Mouse (Mus musculus) cerebellum, adult (tissue): Measurements from ENCODE around the gene Scaf11.
"Not testable (repeated sequence)": the region's sequence is repeated elsewhere in the genome, so short reads cannot be mapped to it uniquely, and the experiment has no call there.

Source experiments
- ATAC-seq: cut with Nextera tagmentation; 2 replicates; pipeline ENCODE4 v1.9.2; 2017; ENCODE audit warnings: mild to moderate bottlenecking, moderate library complexity, mixed read lengths; ENCODE audit not compliant: insufficient number of reproducible peaks, low FRiP score, low TSS enrichment

Gene Scaf11

GRCm38 (mm10) chr15:96460730-96461540, at the start of gene Scaf11:
Gene Scaf11, minus strand, starts transcription at chr15:96460843.
- ATAC-seq: peak; percentile 82

GRCm38 (mm10) chr15:96507097-96507840, 46.6 kb upstream of the Scaf11 start:
- ATAC-seq: no peak

- no peak for ATAC-seq
Measured at GRCm38 (mm10) chr15:96497646-96498045, 37.0 kb upstream of the Scaf11 start.

- no peak for ATAC-seq
Measured at GRCm38 (mm10) chr15:96494279-96494678, 33.6 kb upstream of the Scaf11 start.

- ATAC-seq: no peak
Measured at GRCm38 (mm10) chr15:96493573-96493972, 32.9 kb upstream of the Scaf11 start.

GRCm38 (mm10) chr15:96492919-96493318, 32.3 kb upstream of the Scaf11 start:
- not testable (repeated sequence) for ATAC-seq

GRCm38 (mm10) chr15:96491861-96492641, 31.4 kb upstream of the Scaf11 start:
- no peak for ATAC-seq

GRCm38 (mm10) chr15:96491421-96491820, 30.8 kb upstream of the Scaf11 start:
- ATAC-seq: no peak

GRCm38 (mm10) chr15:96490123-96490522, 29.5 kb upstream of the Scaf11 start:
- no peak for ATAC-seq

GRCm38 (mm10) chr15:96488941-96489786, 28.5 kb upstream of the Scaf11 start:
- ATAC-seq: no peak

GRCm38 (mm10) chr15:96487066-96487698, 26.5 kb upstream of the Scaf11 start:
- ATAC-seq: no peak

GRCm38 (mm10) chr15:96480822-96481221, 20.2 kb upstream of the Scaf11 start:
- no peak for ATAC-seq

- ATAC-seq: no peak
Measured at GRCm38 (mm10) chr15:96478006-96478405, 17.4 kb upstream of the Scaf11 start.

GRCm38 (mm10) chr15:96476359-96476758, 15.7 kb upstream of the Scaf11 start:
- peak; percentile 85 for ATAC-seq

GRCm38 (mm10) chr15:96475571-96475972, 14.9 kb upstream of the Scaf11 start:
- ATAC-seq: no peak

- no peak for ATAC-seq
Measured at GRCm38 (mm10) chr15:96474325-96474955, 13.8 kb upstream of the Scaf11 start.

- ATAC-seq: no peak
Measured at GRCm38 (mm10) chr15:96473920-96474319, 13.3 kb upstream of the Scaf11 start.

GRCm38 (mm10) chr15:96468316-96468715, 7.7 kb upstream of the Scaf11 start:
- no peak for ATAC-seq

GRCm38 (mm10) chr15:96467844-96468243, 7.2 kb upstream of the Scaf11 start:
- ATAC-seq: no peak
